Mouse (Mus musculus): ENCODE results near the gene Creld2. TPM values are rescaled to one million over a fixed set of nuclear protein-coding genes. Genes with fewer than 3 reads are reported as not detected.

Creld2 gene
- polyA plus RNA-seq, 1 experiment: 35.7 TPM

GRCm38 (mm10) chr15:88843486-88844097 is 24.1 kb downstream of the Creld2 start:
- 27% methylated on average over 8 of the region's 8 CpGs for WGBS
- TF ChIP-seq POLR2A (IDR thresholded peaks at IDR 0.05; ENCODE audit: low read depth, low read length): no peak
- TF ChIP-seq CTCF (IDR thresholded peaks at IDR 0.05; ENCODE audit: extremely low read depth, insufficient read depth, insufficient read length, insufficient replicate concordance): no peak
- Histone ChIP-seq H3K27ac (ENCODE audit: insufficient read depth, low read length) (no peak overlapping the region), H3K36me3 (ENCODE audit: control insufficient read depth, insufficient read depth, low read length) (no peaks in the 10 kb centered on the region), H3K4me1 (ENCODE audit: control insufficient read depth, insufficient read depth, insufficient read length) (no peaks in the 10 kb centered on the region), H3K4me3 (ENCODE audit: extremely low read depth, insufficient read depth, insufficient read length) (no peak overlapping the region), H3K27me3 (ENCODE audit: control insufficient read depth, insufficient read depth, low read length) (no peaks in the 10 kb centered on the region)
- DNase-seq (ENCODE audit: low read depth in 1 of 2, low spot score in 2 of 2): no peak

- WGBS: 85% methylated on average over 7 of the region's 7 CpGs
- no peaks in the 10 kb centered on the region for H3K4me1 ChIP-seq (ENCODE audit: control insufficient read depth, insufficient read depth, insufficient read length)
- no peak for TF ChIP-seq CTCF (IDR thresholded peaks at IDR 0.05; ENCODE audit: extremely low read depth, insufficient read depth, insufficient read length, insufficient replicate concordance)
- TF ChIP-seq POLR2A (IDR thresholded peaks at IDR 0.05; ENCODE audit: low read depth, low read length): no peak
These were observed 25.5 kb downstream of the Creld2 start for GRCm38 (mm10) chr15:88844966-88845365.

GRCm38 (mm10) chr15:88848661-88849060 is 29.2 kb downstream of the Creld2 start:
- Histone ChIP-seq H3K36me3 (ENCODE audit: control insufficient read depth, insufficient read depth, low read length) (no peaks in the 10 kb centered on the region), H3K4me3 (ENCODE audit: extremely low read depth, insufficient read depth, insufficient read length) (no peak overlapping the region), H3K4me1 (ENCODE audit: control insufficient read depth, insufficient read depth, insufficient read length) (no peaks in the 10 kb centered on the region), H3K27ac (ENCODE audit: insufficient read depth, low read length) (no peak overlapping the region), H3K27me3 (ENCODE audit: control insufficient read depth, insufficient read depth, low read length) (no peaks in the 10 kb centered on the region)
- DNase-seq (ENCODE audit: low read depth in 1 of 2, low spot score in 2 of 2): no peak
- 85% methylated on average over 1 of the region's 1 CpGs for WGBS
- TF ChIP-seq CTCF (IDR thresholded peaks at IDR 0.05; ENCODE audit: extremely low read depth, insufficient read depth, insufficient read length, insufficient replicate concordance): no peak
- TF ChIP-seq POLR2A (IDR thresholded peaks at IDR 0.05; ENCODE audit: low read depth, low read length): no peak

More at GRCm38 (mm10) chr15:88844966-88845365, 25.5 kb downstream of the Creld2 start:
- H3K36me3 ChIP-seq (ENCODE audit: control insufficient read depth, insufficient read depth, low read length): no peaks in the 10 kb centered on the region
- H3K4me3 ChIP-seq (ENCODE audit: extremely low read depth, insufficient read depth, insufficient read length): no peak overlapping the region
- no peaks in the 10 kb centered on the region for H3K27me3 ChIP-seq (ENCODE audit: control insufficient read depth, insufficient read depth, low read length)
- H3K27ac ChIP-seq (ENCODE audit: insufficient read depth, low read length): no peak overlapping the region
- no peak for DNase-seq (ENCODE audit: low read depth in 1 of 2, low spot score in 2 of 2)

- TF ChIP-seq POLR2A (IDR thresholded peaks at IDR 0.05; ENCODE audit: low read depth, low read length) (no peak), CTCF (IDR thresholded peaks at IDR 0.05; ENCODE audit: extremely low read depth, insufficient read depth, insufficient read length, insufficient replicate concordance) (no peak)
- Histone ChIP-seq H3K27me3 (ENCODE audit: control insufficient read depth, insufficient read depth, low read length) (no peaks in the 10 kb centered on the region), H3K4me3 (ENCODE audit: extremely low read depth, insufficient read depth, insufficient read length) (no peak overlapping the region), H3K36me3 (ENCODE audit: control insufficient read depth, insufficient read depth, low read length) (no peaks in the 10 kb centered on the region), H3K27ac (ENCODE audit: insufficient read depth, low read length) (no peak overlapping the region), H3K4me1 (ENCODE audit: control insufficient read depth, insufficient read depth, insufficient read length) (no peaks in the 10 kb centered on the region)
- whole genome bisulfite sequencing: 90% methylated on average over 2 of the region's 2 CpGs
- DNase-seq (ENCODE audit: low read depth in 1 of 2, low spot score in 2 of 2): no peak
These were observed 30.2 kb downstream of the Creld2 start for GRCm38 (mm10) chr15:88849621-88850020.

GRCm38 (mm10) chr15:88850146-88850826 is 30.8 kb downstream of the Creld2 start:
- Histone ChIP-seq H3K4me1 (ENCODE audit: control insufficient read depth, insufficient read depth, insufficient read length) (no peaks in the 10 kb centered on the region), H3K4me3 (ENCODE audit: extremely low read depth, insufficient read depth, insufficient read length) (no peak overlapping the region), H3K36me3 (ENCODE audit: control insufficient read depth, insufficient read depth, low read length) (no peaks in the 10 kb centered on the region), H3K27me3 (ENCODE audit: control insufficient read depth, insufficient read depth, low read length) (no peaks in the 10 kb centered on the region), H3K27ac (ENCODE audit: insufficient read depth, low read length) (peak overlapping the region; percentile 13; the same call in 1 of the 2 replicates)
- DNase-seq (ENCODE audit: low read depth in 1 of 2, low spot score in 2 of 2): no peak
- 81% methylated on average over 10 of the region's 10 CpGs for WGBS
- TF ChIP-seq CTCF (IDR thresholded peaks at IDR 0.05; ENCODE audit: extremely low read depth, insufficient read depth, insufficient read length, insufficient replicate concordance) (no peak), POLR2A (IDR thresholded peaks at IDR 0.05; ENCODE audit: low read depth, low read length) (no peak)

- WGBS: 71% methylated on average over 3 of the region's 3 CpGs
These were observed 31.6 kb downstream of the Creld2 start for GRCm38 (mm10) chr15:88851076-88851475.

More at GRCm38 (mm10) chr15:88851076-88851475, 31.6 kb downstream of the Creld2 start:
- TF ChIP-seq CTCF (IDR thresholded peaks at IDR 0.05; ENCODE audit: extremely low read depth, insufficient read depth, insufficient read length, insufficient replicate concordance): no peak
- TF ChIP-seq POLR2A (IDR thresholded peaks at IDR 0.05; ENCODE audit: low read depth, low read length): no peak
- no peak for DNase-seq (ENCODE audit: low read depth in 1 of 2, low spot score in 2 of 2)
- H3K27ac ChIP-seq (ENCODE audit: insufficient read depth, low read length): no peak overlapping the region
- H3K27me3 ChIP-seq (ENCODE audit: control insufficient read depth, insufficient read depth, low read length): no peaks in the 10 kb centered on the region
- H3K36me3 ChIP-seq (ENCODE audit: control insufficient read depth, insufficient read depth, low read length): no peaks in the 10 kb centered on the region
- no peaks in the 10 kb centered on the region; the same call in 1 of the 2 replicates for H3K4me1 ChIP-seq (ENCODE audit: control insufficient read depth, insufficient read depth, insufficient read length)
- H3K4me3 ChIP-seq (ENCODE audit: extremely low read depth, insufficient read depth, insufficient read length): no peak overlapping the region

Measured in spleen, adult 2 months (tissue).